Mouse (Mus musculus): ENCODE measurements at regions not wholly inside any gene's neighbourhood (a gene's known extent, or its start where the extent isn't known, plus 50 kb on each side); places are given as distances from the start of the nearest gene placed in this dataset.
"Not testable (repeated sequence)": the region's sequence is repeated elsewhere in the genome, so short reads cannot be mapped to it uniquely, and the experiment has no call there.

DNA sequence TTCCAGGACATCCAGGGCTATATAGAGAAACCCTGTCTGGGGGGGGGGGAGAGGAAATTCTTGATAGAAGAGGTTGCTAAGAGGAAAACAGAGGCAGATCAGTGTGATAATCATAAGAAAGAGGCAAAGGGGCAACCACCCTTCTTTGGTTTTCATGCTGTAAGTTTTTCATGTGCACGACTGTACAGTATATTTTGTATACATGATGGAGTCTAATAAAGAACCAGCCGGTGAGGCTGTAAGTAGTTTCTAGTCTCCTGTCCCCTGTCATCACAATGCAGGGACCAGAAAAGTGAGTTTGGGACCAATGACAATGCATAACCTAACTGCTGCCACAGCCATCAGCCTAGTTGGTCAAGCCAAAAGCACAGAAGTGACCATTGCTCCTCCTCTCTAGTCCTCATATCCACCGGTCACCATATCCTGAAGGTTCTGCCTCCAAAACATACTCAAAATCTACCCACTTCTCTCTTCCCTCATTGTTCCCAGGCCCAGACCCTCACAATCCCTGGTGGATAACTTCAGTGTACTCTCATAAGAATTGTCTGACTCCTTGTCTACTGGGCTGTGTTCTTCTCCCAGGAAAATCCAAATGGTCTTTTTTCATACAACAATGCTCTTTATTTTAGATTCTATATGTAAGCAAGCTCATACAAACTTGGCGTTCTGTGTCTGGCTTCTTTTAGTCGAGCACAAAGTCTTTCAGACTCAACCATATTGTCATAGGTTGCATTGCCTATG, 122.9 kb upstream of the Cpm start:
- ATAC-seq (replicated peaks; ENCODE audit: low FRiP score, low TSS enrichment, poor library complexity, severe bottlenecking) = no peak

DNA sequence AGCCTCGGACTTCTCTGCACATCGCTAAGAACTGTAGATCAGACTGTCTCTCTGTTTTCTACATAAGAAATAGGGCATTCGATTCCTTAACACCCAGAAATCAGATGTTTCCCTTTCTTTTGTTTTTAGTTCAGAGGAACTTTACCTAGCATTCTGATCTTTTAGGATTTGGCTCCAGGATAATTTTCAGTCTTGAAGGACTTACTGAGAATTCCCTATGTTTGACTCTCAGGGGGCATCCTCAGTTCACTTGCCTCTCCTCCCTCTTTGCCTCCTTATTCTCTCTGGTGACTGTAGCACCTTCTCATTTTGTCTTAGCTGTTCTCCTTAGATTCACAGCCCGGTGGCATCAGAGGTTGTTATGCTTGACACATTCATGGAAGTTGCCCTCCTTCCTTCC, 123.8 kb upstream of the Cpm start:
- no peak for ATAC-seq (replicated peaks; ENCODE audit: low FRiP score, low TSS enrichment, poor library complexity, severe bottlenecking)

DNA sequence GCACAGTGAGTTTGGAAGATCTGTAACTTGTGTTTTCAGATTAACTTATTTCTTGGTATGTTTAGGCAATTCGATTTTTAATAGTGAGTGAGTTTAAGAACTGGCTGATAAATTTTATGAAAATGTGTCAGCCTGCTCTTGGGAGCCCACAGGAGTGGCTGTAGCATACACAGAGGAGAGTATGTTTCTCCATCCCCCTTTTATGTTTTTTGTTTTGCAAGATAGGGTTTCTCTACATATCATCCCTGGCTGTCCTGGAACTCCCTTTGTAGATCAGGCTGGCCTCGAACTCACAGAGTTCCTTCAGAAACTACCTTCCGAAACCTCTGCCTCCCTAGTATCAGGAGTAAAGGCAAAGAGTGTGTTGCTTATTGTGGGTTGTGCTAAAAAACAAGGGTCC, 124.2 kb upstream of the Cpm start:
- ATAC-seq (replicated peaks; ENCODE audit: low FRiP score, low TSS enrichment, poor library complexity, severe bottlenecking) = no peak

DNA sequence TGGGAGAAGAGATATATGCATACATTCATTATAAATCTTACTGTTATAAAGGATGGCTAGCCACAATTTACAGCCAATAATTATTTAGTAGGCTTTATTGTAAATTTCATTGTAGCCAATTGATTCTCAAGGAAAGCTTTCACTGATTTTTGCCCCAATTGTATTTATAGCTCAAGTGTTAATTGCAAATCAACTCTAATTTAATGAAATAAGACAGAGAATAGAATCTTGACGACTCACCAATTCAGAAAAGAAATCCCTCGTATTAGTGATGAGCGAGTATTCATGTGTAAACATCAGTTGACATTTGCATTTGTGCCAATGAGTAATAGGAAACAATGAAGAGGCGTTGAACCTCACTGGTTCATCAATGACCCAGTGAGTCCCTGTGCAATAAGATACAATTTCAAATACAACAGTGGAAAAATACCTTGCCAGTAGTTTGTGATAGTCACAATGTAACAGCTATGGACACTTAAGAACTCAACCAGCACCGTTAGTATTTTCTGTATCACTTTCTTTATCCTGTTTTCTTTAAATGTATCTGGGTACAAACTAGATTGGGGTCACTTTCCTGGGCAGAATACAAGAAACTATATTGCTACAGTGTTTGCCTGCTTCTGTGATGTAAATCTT, 124.6 kb upstream of the Cpsf6 start:
- no peak for ATAC-seq (replicated peaks; ENCODE audit: low FRiP score, low TSS enrichment, poor library complexity, severe bottlenecking)

- ATAC-seq (replicated peaks; ENCODE audit: low FRiP score, low TSS enrichment, poor library complexity, severe bottlenecking) = no peak
These were observed 123.7 kb upstream of the Cpsf6 start for GRCm38 (mm10) chr10:117503222-117504184.

- ATAC-seq (replicated peaks; ENCODE audit: low FRiP score, low TSS enrichment, poor library complexity, severe bottlenecking) = no peak
These were observed 122.9 kb upstream of the Cpsf6 start for GRCm38 (mm10) chr10:117502731-117503130.

- no peak for ATAC-seq (replicated peaks; ENCODE audit: low FRiP score, low TSS enrichment, poor library complexity, severe bottlenecking)
These were observed 122.3 kb upstream of the Cpsf6 start for GRCm38 (mm10) chr10:117502135-117502534.

DNA sequence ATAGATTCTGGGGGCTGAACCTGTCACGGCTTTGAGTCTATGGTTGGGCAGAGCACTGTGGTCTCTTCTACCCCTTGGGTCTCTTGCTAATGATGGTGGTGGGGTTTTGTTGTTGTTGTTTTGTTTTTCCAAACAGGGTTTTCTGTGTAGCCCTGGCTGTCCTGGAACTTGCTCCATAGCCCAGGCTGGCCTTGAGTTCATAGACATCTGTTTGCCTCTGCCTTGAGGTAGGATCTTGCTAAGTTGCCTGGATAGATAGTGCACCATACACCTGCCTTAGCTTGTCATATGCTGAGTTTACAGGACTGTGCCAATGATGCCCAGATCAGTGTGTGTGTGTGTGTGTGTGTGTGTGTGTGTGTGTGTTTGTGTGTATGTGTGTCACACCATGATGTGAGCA, 121.6 kb upstream of the Cpsf6 start:
- no peak for ATAC-seq (replicated peaks; ENCODE audit: low FRiP score, low TSS enrichment, poor library complexity, severe bottlenecking)

- ATAC-seq (replicated peaks; ENCODE audit: low FRiP score, low TSS enrichment, poor library complexity, severe bottlenecking) = no peak
These were observed 120.8 kb upstream of the Cpsf6 start for GRCm38 (mm10) chr10:117500457-117501108.

- ATAC-seq (replicated peaks; ENCODE audit: low FRiP score, low TSS enrichment, poor library complexity, severe bottlenecking) = no peak
These were observed 120.1 kb upstream of the Cpsf6 start for GRCm38 (mm10) chr10:117499864-117500453.

DNA sequence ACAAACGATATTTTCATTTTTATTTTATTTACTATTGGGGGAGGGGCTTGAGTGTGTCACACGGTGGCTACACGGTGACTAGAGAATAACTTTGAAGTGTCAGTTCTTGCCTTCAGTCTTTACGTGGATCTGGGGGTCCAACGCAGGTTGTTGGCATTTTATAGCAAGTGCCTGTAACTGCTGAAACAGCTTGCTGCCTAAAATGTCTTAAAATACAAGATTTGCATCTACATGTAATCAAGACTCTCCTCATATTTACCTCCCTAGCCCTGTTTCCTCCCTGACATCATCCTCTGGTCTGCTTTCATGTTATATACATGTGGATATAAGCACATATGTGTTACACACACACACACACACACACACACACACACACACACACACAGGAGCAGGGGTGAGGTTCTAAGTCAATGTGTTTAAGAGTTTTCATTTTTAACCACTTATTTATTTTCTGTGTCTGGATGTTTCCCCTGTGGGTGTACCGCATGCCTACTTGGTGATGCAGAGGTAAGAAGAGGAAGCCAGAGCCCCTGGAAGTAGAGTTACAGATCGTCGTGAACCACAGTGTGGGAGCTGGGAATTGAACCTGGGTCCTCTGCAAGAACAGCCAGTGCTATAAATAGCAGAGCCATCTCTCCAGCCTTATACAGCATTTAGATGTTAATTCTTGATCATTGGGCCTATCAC, 119.5 kb upstream of the Cpsf6 start:
- ATAC-seq (replicated peaks; ENCODE audit: low FRiP score, low TSS enrichment, poor library complexity, severe bottlenecking) = no peak

- no peak for ATAC-seq (replicated peaks; ENCODE audit: low FRiP score, low TSS enrichment, poor library complexity, severe bottlenecking)
These were observed 118.7 kb upstream of the Cpsf6 start for GRCm38 (mm10) chr10:117498497-117498896.

GRCm38 (mm10) chr10:117497565-117498256, 117.9 kb upstream of the Cpsf6 start:
- ATAC-seq (replicated peaks; ENCODE audit: low FRiP score, low TSS enrichment, poor library complexity, severe bottlenecking) = no peak

DNA sequence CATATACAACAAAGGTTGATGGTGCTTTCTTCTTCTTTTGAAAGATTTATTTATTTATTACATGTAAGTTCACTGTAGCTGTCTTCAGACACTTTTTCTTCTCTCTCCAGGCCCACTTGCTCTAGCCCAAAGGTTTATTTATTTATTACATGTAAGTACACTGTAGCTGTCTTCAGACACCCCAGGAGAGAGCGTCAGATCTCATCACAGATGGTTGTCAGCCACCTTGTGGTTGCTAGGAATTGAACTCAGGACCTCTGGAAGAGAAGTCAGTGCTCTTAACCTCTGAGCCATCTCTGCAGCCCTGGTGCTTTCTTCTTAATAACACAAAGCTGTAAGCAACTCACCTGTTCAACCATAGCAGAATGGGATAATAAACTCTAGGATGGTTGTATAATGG, 117.3 kb upstream of the Cpsf6 start:
- ATAC-seq (replicated peaks; ENCODE audit: low FRiP score, low TSS enrichment, poor library complexity, severe bottlenecking) = not testable (repeated sequence)

DNA sequence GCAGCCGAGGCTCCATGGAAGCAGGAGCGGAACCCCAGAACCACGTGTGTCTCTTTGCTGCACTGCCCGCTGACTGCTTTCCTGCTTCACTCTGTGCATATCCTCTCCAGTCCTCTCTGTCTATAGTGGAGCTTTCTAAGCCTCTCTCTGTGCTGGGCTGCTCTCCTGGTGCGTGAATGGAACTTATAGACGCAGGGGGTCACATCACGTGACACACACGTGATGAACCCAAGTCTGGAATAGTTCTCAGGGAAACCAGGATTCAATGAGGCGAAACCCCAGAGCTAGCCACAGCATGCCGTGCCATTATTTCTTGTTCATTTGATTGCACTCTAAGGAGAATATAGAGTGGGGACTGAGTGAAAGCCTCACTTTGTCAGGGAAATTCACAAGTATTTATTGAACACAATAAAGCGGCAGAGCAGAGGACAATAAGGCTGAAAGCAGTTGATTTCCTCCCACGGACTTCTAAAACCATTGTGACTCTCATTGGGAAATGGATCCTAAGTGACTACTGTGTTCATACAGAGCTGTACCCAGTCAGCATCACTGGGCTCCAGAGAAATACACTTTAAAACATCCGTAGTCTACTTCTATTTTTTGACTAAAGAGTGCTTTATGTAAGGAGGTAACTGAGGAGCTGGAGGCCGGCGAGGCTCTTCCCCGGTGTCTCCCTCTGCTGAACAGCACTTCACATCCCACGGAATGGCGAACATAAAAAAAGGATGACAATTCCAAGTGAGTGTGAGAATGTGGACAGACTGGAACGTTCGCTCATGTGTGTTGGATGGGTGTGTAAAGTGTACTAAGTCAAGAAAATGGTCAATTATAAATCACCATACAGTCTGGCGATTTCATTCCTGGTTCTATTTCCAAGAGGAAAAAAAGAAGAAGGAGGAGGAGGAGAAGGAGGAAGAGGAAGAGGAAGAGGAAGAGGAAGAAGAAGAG, 116.5 kb upstream of the Cpsf6 start:
- no peak for ATAC-seq (replicated peaks; ENCODE audit: low FRiP score, low TSS enrichment, poor library complexity, severe bottlenecking)

DNA sequence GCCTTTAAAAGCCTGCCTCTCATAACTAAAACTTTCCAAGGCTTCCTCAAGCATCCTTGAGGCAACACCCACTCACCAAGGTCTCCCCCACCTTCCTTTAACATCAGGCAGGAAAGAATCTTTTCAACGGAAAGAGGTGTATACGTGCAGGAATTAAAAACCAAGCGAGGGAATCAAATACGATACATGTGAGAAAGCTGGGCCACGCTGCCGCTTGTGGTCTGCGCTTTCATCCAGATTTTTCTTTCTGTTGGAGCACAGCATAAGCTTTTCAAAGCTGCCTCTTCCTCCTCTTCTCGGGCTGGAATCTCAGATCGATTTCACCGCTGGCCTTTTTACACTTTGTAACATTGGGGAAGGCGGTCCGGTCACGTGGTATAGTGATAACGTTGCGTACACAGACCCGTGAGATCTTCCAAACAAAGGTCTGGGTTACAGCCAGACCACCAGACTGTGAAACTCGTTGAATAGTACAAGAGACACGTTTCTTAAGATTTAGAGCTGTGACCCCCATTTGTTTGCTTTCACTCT, 114.4 kb upstream of the Cpsf6 start:
- 0 out of 2 replicates have a peak, but pooled peaks have one; percentile 50 for ATAC-seq (replicated peaks; ENCODE audit: low FRiP score, low TSS enrichment, poor library complexity, severe bottlenecking)

DNA sequence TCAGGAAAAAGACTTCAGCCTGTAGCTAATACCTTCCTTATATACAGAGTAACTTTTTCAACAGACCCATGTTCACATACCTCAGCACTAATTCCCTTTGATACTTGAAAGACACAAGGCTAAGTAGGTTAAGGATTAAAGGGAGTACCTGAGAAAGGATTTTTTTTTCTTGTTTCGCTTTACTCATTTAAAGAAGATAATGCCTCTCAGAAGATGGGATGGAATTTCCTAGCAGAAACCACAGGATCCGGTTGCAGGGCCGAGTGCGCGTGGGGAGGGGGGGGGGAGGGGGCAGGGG, 114.0 kb upstream of the Cpsf6 start:
- no peak for ATAC-seq (replicated peaks; ENCODE audit: low FRiP score, low TSS enrichment, poor library complexity, severe bottlenecking)
